Mouse (Mus musculus): ENCODE measurements at regions not wholly inside any gene's neighbourhood (a gene's known extent, or its start where the extent isn't known, plus 50 kb on each side); places are given as distances from the start of the nearest gene placed in this dataset.
"Not testable (repeated sequence)": the region's sequence is repeated elsewhere in the genome, so short reads cannot be mapped to it uniquely, and the experiment has no call there.

DNA sequence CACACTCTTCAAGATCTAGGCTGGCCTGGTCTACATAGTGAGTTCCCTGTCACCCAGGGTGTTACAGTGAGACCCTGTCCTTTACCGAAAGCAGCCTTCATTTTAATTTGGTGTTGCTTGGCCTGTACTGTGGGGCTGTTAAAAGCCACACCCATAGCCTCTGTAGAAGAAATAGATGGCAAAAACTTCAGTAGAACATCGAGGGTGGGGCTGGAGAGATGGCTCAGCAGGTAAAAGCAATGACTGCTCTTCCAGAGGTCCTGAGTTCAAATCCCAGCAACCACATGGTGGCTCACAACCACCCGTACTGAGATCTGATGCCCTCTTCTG, 74.3 kb upstream of the Cpsf6 start:
- ATAC-seq (ENCODE audit: poor library complexity, severe bottlenecking), result no peak

GRCm38 (mm10) chr10:117453406-117454170, 73.8 kb upstream of the Cpsf6 start:
- ATAC-seq (ENCODE audit: poor library complexity, severe bottlenecking), result no peak

- peak; percentile 58 for ATAC-seq (ENCODE audit: poor library complexity, severe bottlenecking)
Observed at GRCm38 (mm10) chr10:117452190-117452950, 72.6 kb upstream of the Cpsf6 start.

DNA sequence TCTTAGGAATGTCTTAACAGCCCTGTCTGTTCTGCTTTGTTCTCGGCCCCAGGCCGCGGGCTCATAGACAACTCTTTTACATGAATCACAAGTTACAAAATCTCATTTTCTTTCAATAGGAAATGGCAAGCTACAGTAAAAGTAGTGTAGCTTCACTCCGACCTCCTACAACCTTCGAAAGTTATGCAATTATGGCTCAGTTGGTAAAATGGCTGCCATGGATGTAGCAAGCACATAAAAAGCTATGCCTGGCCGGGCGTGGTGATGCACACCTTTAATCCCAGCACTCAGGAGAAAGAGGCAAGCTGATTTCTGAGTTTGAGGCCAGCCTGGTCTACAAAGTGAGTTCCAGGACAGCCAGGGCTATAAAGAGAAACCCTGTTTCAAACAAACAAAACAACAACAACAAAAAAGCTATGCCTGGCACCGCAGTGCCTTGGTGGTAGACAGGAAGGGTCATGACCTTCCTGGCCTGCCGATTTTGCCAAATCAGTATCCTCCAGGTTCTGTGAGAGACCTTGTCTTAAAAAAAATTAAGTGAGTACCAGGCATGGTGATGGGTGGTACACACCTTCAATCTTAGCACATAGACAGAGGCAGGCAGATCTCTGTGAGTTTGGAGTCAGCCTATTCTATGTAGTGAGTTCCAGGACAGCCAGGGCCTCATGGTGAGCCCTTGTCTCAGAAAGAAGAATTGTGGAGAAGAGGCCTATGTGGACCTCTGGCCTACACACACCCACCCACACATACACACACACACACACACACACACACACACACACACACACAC, 71.8 kb upstream of the Cpsf6 start:
- ATAC-seq (ENCODE audit: poor library complexity, severe bottlenecking), result no peak

DNA sequence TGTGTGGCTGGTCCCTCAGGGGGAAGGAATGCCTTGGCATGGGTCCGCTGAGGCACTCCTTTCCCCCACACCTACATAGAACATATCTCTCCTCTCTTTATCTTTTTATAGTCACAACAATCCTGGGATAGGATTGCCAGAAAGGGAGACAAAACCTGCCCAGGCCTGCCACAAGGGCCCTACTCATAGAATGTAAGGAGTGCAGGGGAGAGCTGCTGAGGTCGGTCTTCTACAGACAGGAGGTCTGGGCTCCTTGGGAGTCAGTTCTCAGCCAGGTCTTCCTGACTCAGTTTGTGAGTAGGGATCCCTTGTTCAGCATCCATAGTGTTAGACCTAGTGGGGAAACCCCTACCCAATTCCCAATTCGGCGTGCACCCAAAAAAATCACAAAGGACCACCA, 70.8 kb upstream of the Cpsf6 start:
- ATAC-seq (ENCODE audit: poor library complexity, severe bottlenecking), result no peak

DNA sequence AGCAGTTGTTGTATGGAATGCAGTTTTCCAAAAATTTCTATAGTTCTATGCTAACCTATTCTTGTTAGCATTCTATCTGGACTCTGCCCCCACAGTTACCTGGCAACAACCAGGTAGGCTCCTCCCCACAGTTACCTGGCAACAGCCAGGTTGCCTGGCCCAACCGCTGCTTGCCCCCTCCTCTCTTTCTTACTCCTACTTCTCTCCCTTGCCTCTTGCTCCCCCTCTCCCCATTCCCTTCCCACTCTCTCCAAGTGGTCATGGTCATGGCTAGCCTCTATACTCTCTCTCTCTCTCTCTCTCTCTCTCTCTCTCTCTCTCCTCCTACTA, 70.4 kb upstream of the Cpsf6 start:
- no peak for ATAC-seq (ENCODE audit: poor library complexity, severe bottlenecking)

- ATAC-seq (ENCODE audit: poor library complexity, severe bottlenecking), result peak; percentile 86
Observed at GRCm38 (mm10) chr10:117449416-117450239, 69.8 kb upstream of the Cpsf6 start.

GRCm38 (mm10) chr10:117448783-117449182, 69.0 kb upstream of the Cpsf6 start:
- ATAC-seq (ENCODE audit: poor library complexity, severe bottlenecking), result not testable (repeated sequence)

DNA sequence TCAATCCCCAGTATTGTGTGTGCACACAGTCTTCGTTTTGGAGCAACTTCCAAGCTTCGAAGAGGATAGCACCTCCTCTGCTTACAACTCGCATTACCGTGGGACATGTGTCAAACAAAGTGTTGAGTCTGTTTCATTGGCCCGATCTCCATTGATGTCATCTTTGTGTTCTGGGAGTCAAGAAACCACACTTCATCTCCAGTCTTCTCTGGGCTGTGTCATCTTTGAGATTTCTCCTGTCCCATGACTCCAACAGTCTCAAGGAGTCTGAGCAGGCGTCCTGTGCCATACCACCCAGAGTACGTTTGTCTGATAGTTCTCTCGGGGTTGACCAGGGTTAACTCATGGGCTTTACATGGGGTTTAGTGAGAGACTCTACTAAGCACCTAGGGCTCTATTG, 67.8 kb upstream of the Cpsf6 start:
- no peak for ATAC-seq (ENCODE audit: poor library complexity, severe bottlenecking)

- ATAC-seq (ENCODE audit: poor library complexity, severe bottlenecking), result no peak
Observed at GRCm38 (mm10) chr10:117447206-117447605, 67.4 kb upstream of the Cpsf6 start.

DNA sequence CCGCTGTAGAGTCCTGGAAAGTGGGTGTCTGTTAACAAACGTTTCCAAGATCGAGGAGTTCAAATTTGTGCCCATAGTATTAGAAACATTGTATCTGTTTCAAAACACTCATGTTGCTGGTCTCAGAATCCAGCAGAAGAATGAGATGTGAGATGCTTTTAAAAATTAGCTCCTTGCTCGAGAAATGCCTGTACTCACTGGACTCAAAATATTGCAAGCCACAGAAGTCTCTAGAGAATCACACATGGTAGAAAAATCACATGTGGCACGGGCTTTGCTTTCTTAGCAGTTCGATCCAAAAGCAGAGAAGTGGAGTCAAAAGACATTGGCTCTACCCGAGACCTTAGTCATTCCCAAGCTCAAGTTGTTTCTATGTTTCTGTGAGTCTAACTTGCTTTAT, 67.0 kb upstream of the Cpsf6 start:
- no peak for ATAC-seq (ENCODE audit: poor library complexity, severe bottlenecking)

GRCm38 (mm10) chr10:117445801-117446490, 66.1 kb upstream of the Cpsf6 start:
- no peak for ATAC-seq (ENCODE audit: poor library complexity, severe bottlenecking)

DNA sequence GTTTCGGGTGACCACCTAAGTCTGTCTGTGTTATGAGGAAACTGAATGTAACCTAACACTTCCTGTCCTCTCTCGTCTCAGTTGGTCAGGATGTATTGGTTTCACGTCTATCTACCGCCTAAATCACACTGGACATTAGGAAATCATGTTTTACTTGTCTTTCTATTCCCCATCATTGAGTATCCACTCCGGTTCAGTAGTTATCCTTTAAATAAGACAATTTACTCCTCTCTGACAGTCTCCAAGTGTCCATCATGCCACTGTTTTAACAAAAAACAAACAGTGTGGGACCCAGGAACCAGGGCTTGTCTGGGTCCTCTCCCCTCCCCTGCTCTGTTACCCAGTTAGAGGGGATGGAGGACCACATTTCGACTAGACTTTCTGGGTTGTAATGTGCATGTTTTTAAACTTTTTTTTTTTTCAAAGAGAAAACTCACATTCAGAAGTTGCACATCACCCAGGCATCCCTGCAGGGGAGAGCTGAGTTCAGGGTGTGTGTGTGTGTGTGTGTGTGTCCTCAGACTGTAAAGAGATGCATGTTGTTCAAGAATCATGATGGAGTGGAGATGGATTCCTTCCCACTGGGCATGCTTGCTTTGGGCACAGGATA, 65.5 kb upstream of the Cpsf6 start:
- ATAC-seq (ENCODE audit: poor library complexity, severe bottlenecking), result no peak

DNA sequence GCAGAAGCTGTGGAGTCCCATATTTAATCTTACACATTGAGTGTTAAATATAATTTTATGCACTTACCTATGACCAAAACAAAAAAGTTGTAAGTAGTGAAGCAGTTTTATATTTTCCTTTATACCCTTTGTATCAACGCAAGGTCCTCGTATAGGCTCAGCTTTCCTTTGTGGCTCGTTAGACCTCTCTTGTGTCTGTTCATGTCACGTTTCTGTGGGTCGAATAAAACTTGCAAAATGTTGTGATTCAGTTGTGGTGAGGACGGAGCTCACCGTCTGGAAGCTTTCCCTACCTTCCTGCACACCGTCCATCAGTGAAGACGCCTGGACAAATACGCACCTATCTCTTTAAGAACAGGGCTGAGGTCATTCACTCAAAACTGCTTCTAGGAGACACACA, 64.9 kb upstream of the Cpsf6 start:
- ATAC-seq (ENCODE audit: poor library complexity, severe bottlenecking), result no peak

- no peak for ATAC-seq (ENCODE audit: poor library complexity, severe bottlenecking)
Observed at GRCm38 (mm10) chr10:117443426-117444350, 63.9 kb upstream of the Cpsf6 start.

GRCm38 (mm10) chr10:117441979-117442803, 62.4 kb upstream of the Cpsf6 start:
- ATAC-seq (ENCODE audit: poor library complexity, severe bottlenecking), result no peak

DNA sequence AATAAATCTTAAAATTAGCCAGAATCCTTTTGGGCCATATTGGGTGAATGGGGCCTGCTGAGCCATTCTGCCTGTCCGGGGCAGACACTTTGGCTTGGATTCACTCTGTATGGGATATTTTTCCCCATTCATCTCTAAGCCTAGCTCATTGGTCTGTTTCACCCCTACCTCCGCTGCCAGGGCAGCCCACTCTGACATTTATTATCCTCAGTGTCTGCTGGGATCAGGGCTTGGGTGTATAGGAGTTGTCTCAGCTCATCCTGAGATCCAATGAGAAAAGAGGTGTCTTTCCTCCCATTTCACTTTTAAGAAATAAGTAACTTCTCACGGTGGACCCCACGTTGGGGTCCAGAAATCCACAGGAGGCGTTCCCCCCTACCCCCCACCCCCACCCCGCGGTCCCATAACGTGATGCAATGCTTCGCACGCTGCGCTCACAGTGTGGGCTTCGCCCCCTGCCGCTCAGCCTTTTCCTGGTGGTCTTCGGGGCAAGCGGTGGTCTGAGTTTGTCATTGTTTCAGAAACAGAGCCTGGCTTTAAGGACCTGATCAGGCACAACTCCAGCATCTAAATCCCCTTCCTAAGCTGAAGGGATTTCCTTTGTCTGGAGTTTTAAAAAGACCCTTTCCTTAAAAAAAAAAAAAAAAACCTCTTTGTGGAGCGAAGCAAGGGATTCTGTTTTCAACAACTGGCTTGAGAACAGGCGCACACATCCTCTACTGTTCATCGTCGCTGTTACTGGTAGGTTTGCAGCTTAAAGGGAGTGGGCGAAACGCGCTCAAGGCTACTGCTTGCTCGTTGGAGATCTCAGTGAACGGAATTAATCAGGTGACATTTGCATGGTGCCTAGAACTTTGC, 61.5 kb upstream of the Cpsf6 start:
- no peak for ATAC-seq (ENCODE audit: poor library complexity, severe bottlenecking)

All from megakaryocyte, adult 5-6 weeks (primary cell).